In the genomic region with DNA sequence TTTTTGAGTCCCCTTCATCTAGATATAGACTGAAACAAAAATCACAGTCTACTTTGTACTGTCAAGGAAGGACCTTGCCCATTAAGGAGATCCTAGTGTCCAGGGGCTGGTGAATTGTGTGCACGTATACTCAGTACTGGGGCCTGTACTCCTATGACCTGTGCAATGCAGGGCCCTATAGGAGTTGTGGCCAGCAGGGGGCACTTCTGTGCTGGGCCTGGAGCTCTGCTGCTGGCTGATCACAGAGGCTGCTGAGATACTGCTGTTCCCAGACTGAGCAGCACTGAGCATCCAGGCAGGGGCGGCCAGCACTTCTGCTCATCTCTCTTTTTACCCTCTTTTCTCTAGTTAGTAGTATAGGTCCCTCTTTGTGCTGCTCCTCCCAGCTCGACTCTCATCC, we compare ENCODE assay signal across 7 mouse cellular contexts. TPM values are rescaled to one million over a fixed set of nuclear protein-coding genes. Genes with fewer than 3 reads are reported as not detected.
DNase-seq lines count a peak whose midpoint lies in the region; ATAC-seq lines count a peak whose summit lies in the region.

No protein-coding gene starts in this region.

- peak; percentile 83 for ATAC-seq in embryonic facial prominence, embryonic 11.5 days (replicated peaks; ENCODE audit: insufficient number of reproducible peaks, low FRiP score, low TSS enrichment, low read depth)
- ATAC-seq in limb, embryonic 12.5 days (ENCODE audit: insufficient number of reproducible peaks, insufficient read depth, low FRiP score, low TSS enrichment, low read depth) = peak; percentile 80; the same call in 1 of the 2 replicates
- ATAC-seq in midbrain, embryonic 16.5 days = peak; percentile 94

- H3K27me3 ChIP-seq in embryonic facial prominence, embryonic 11.5 days (ENCODE audit: control insufficient read depth, insufficient read depth, low read length) = no peaks in the 10 kb centered on the region
- no peaks in the 10 kb centered on the region for H3K27me3 ChIP-seq in limb, embryonic 12.5 days
- H3K27me3 ChIP-seq in midbrain, embryonic 16.5 days (ENCODE audit: control insufficient read depth, insufficient read depth, low read depth, low read length) = no peaks in the 10 kb centered on the region; the same call in 1 of the 2 replicates

- no peaks in the 10 kb centered on the region for H3K9me3 ChIP-seq in embryonic facial prominence, embryonic 11.5 days (replicated peaks; ENCODE audit: control insufficient read depth, low read length)
- H3K9me3 ChIP-seq in limb, embryonic 12.5 days = no peaks in the 10 kb centered on the region
- no peaks in the 10 kb centered on the region for H3K9me3 ChIP-seq in midbrain, embryonic 16.5 days (replicated peaks; ENCODE audit: control insufficient read depth, low read length, poor library complexity, severe bottlenecking)

- no peaks in the 10 kb centered on the region for H3K36me3 ChIP-seq in embryonic facial prominence, embryonic 11.5 days (replicated peaks; ENCODE audit: control insufficient read depth, insufficient read depth, low read depth, low read length)
- no peaks in the 10 kb centered on the region for H3K36me3 ChIP-seq in limb, embryonic 12.5 days
- no peaks in the 10 kb centered on the region for H3K36me3 ChIP-seq in midbrain, embryonic 16.5 days (ENCODE audit: control insufficient read depth, insufficient read depth, low read length)

- no peak overlapping the region for H3K27ac ChIP-seq in embryonic facial prominence, embryonic 11.5 days (replicated peaks; ENCODE audit: low read depth, low read length)
- no peak overlapping the region for H3K27ac ChIP-seq in limb, embryonic 12.5 days
- H3K27ac ChIP-seq in midbrain, embryonic 16.5 days (ENCODE audit: low read length) = no peak overlapping the region

- WGBS in embryonic facial prominence, embryonic 11.5 days = 24% methylated on average over 3 of the region's 3 CpGs
- WGBS in limb, embryonic 12.5 days = 30% methylated on average over 3 of the region's 3 CpGs
- WGBS in midbrain, embryonic 16.5 days = 13% methylated on average over 3 of the region's 3 CpGs

- H3K4me3 ChIP-seq in embryonic facial prominence, embryonic 11.5 days (ENCODE audit: low read depth, low read length) = no peak overlapping the region
- no peak overlapping the region for H3K4me3 ChIP-seq in limb, embryonic 12.5 days (replicated peaks)
- H3K4me3 ChIP-seq in midbrain, embryonic 16.5 days (ENCODE audit: low read depth, low read length) = no peak overlapping the region

- DNase-seq in adrenal gland, adult 2 months = peak; percentile 79
- peak; percentile 86 for DNase-seq in embryonic facial prominence, embryonic 11.5 days (ENCODE audit: low spot score)
- DNase-seq in heart, adult 8-10 months (ENCODE audit: low spot score) = peak; percentile 76
- DNase-seq in kidney, adult 8-10 months = peak; percentile 79 to 87
- peak; percentile 58 for DNase-seq in spleen, postnatal 36 days (ENCODE audit: low spot score in 2 of 2)

- no peak overlapping the region for H3K4me2 ChIP-seq in embryonic facial prominence, embryonic 11.5 days (ENCODE audit: low read depth, low read length)
- no peak overlapping the region for H3K4me2 ChIP-seq in limb, embryonic 12.5 days
- H3K4me2 ChIP-seq in midbrain, embryonic 16.5 days (ENCODE audit: low read length) = no peak overlapping the region

- no peak overlapping the region for H3K9ac ChIP-seq in embryonic facial prominence, embryonic 11.5 days (replicated peaks; ENCODE audit: low read length)
- H3K9ac ChIP-seq in limb, embryonic 12.5 days (replicated peaks) = no peak overlapping the region
- no peak overlapping the region for H3K9ac ChIP-seq in midbrain, embryonic 16.5 days (ENCODE audit: low read depth, low read length)

- no peaks in the 10 kb centered on the region for H3K4me1 ChIP-seq in embryonic facial prominence, embryonic 11.5 days (ENCODE audit: control insufficient read depth, insufficient read depth, low read length)
- H3K4me1 ChIP-seq in limb, embryonic 12.5 days (replicated peaks) = peaks cover 10% of the 10 kb centered on the region
- H3K4me1 ChIP-seq in midbrain, embryonic 16.5 days (ENCODE audit: control insufficient read depth, insufficient read depth, low read length) = no peaks in the 10 kb centered on the region

RNA-seq across cellular contexts. Expression of a gene that starts 15.7 kb away (rescaled TPM):
- total RNA-seq in adrenal gland, adult 2 months (2021) = under 1 TPM; 0.76 to 0.78 TPM
- 1.7 and 2.5 TPM in 2 replicates for polyA plus RNA-seq in adrenal gland, adult 2 months (2012; rRNA removed)
- polyA plus RNA-seq in embryonic facial prominence, embryonic 11.5 days (2014; fragmentation: Nextera tagmentation; extraction: Ambion mirVana) = 0.84 and 1.2 TPM in 2 replicates
- total RNA-seq in heart, adult 8-10 months (2022) = 1 to 10 TPM in 1 of 4 experiments, under 1 TPM in 3; 0.27 to 1.5 (median 0.56) TPM
- polyA plus RNA-seq in limb, embryonic 12.5 days (2016; fragmentation: Nextera tagmentation; extraction: Ambion mirVana) = 1.5 and 1.8 TPM in 2 replicates
- 9.8 and 12.8 TPM in 2 replicates for polyA plus RNA-seq in midbrain, embryonic 16.5 days (2015; fragmentation: Nextera tagmentation; extraction: Ambion mirVana)

RNA-seq across cellular contexts. Expression of a gene that starts 28.5 kb away (rescaled TPM):
- total RNA-seq in adrenal gland, adult 2 months (2021) = not detected
- polyA plus RNA-seq in adrenal gland, adult 2 months (2012; rRNA removed) = 0.08 TPM in 1 of 2 replicates, not detected in the other
- 2.3 and 4.0 TPM in 2 replicates for polyA plus RNA-seq in embryonic facial prominence, embryonic 11.5 days (2014; fragmentation: Nextera tagmentation; extraction: Ambion mirVana)
- not detected for total RNA-seq in heart, adult 8-10 months (2022)
- polyA plus RNA-seq in limb, embryonic 12.5 days (2016; fragmentation: Nextera tagmentation; extraction: Ambion mirVana) = 16.9 and 24.6 TPM in 2 replicates
- 0.24 TPM in 1 of 2 replicates, not detected in the other for polyA plus RNA-seq in midbrain, embryonic 16.5 days (2015; fragmentation: Nextera tagmentation; extraction: Ambion mirVana)

RNA-seq across cellular contexts. Expression of a gene that starts 33.7 kb away (rescaled TPM):
- total RNA-seq in adrenal gland, adult 2 months (2021) = 10 to 100 TPM; 40.2 to 52.4 TPM
- 80.1 and 109 TPM in 2 replicates for polyA plus RNA-seq in adrenal gland, adult 2 months (2012; rRNA removed)
- polyA plus RNA-seq in embryonic facial prominence, embryonic 11.5 days (2014; fragmentation: Nextera tagmentation; extraction: Ambion mirVana) = 66.2 and 68.9 TPM in 2 replicates
- total RNA-seq in heart, adult 8-10 months (2022) = 10 to 100 TPM; 44.4 to 51.6 (median 48.5) TPM
- polyA plus RNA-seq in limb, embryonic 12.5 days (2016; fragmentation: Nextera tagmentation; extraction: Ambion mirVana) = 96.5 and 100 TPM in 2 replicates
- polyA plus RNA-seq in midbrain, embryonic 16.5 days (2015; fragmentation: Nextera tagmentation; extraction: Ambion mirVana) = 103 and 116 TPM in 2 replicates

RNA-seq across cellular contexts. Expression of a gene that starts 35.7 kb away (rescaled TPM):
- total RNA-seq in adrenal gland, adult 2 months (2021) = 10 to 100 TPM; 24.8 to 25.4 TPM
- 20.9 and 28.5 TPM in 2 replicates for polyA plus RNA-seq in adrenal gland, adult 2 months (2012; rRNA removed)
- polyA plus RNA-seq in embryonic facial prominence, embryonic 11.5 days (2014; fragmentation: Nextera tagmentation; extraction: Ambion mirVana) = 2.4 and 2.5 TPM in 2 replicates
- total RNA-seq in heart, adult 8-10 months (2022) = 1 to 10 TPM; 4.4 to 6.6 (median 5.1) TPM
- polyA plus RNA-seq in limb, embryonic 12.5 days (2016; fragmentation: Nextera tagmentation; extraction: Ambion mirVana) = 11.8 and 12.3 TPM in 2 replicates
- polyA plus RNA-seq in midbrain, embryonic 16.5 days (2015; fragmentation: Nextera tagmentation; extraction: Ambion mirVana) = 10.6 and 10.8 TPM in 2 replicates
